Mouse (Mus musculus) layer of hippocampus, adult 8-10 months (tissue): ENCODE results near the gene Gmps. TPM values are rescaled to one million over a fixed set of nuclear protein-coding genes. Genes with fewer than 3 reads are reported as not detected.

Source experiments
- total RNA-seq, 4 experiments: library from RNA; stranded (reverse); gene quantifications; 2 replicates each; pipeline ENCODE4 v1.2.4; 2022

Gene Gmps
- total RNA-seq, 4 experiments from 2014 or later = 39.3 to 56.4 (median 47.0) TPM

Other genes starting within 250 kb of the Gmps start
- gene Plch1, start 76.6 kb upstream of the Gmps start, total RNA-seq = 1 to 10 TPM; 5.5 to 8.3 (median 7.0) TPM
- 10 to 100 TPM; 13.1 to 14.4 (median 13.5) TPM for gene E130311K13Rik, start 46.6 kb upstream of the Gmps start, total RNA-seq
- gene Slc33a1, start 11.3 kb upstream of the Gmps start, total RNA-seq = 10 to 100 TPM; 26.2 to 31.3 (median 30.0) TPM
- under 1 TPM; 0.33 to 0.92 (median 0.67) TPM for gene Vmn2r1, start 105.4 kb downstream of the Gmps start, total RNA-seq
- not detected for gene Vmn2r2, start 165.8 kb downstream of the Gmps start, total RNA-seq